Mouse (Mus musculus): ENCODE results near the gene Pcsk6. TPM values are rescaled to one million over a fixed set of nuclear protein-coding genes. Genes with fewer than 3 reads are reported as not detected.

Pcsk6 gene
- polyA plus RNA-seq, 1 experiment from 2014 or later, result 3.5 TPM

GRCm38 (mm10) chr7:66060066-66060956 lies 198.8 kb downstream of the Pcsk6 start:
- under 1% methylated on average over 64 of the region's 64 CpGs for WGBS
- H3K27me3 ChIP-seq (ENCODE audit: insufficient read depth, poor library complexity, severe bottlenecking), result no peaks in the 10 kb centered on the region
- H3K4me1 ChIP-seq, result peaks cover 10% of the 10 kb centered on the region
- no peaks in the 10 kb centered on the region for H3K9me3 ChIP-seq
- peak; percentile 95 for DNase-seq (ENCODE audit: low spot score)
- H3K27ac ChIP-seq, result peak overlapping the region; percentile 90
- peak overlapping the region; percentile 96 for H3K4me3 ChIP-seq
- H3K36me3 ChIP-seq, result peaks cover 29% of the 10 kb centered on the region

GRCm38 (mm10) chr7:66061057-66061456 lies 199.5 kb downstream of the Pcsk6 start:
- 2% methylated on average over 14 of the region's 14 CpGs for WGBS
- Histone ChIP-seq H3K27me3 (ENCODE audit: insufficient read depth, poor library complexity, severe bottlenecking) (no peaks in the 10 kb centered on the region), H3K9me3 (no peaks in the 10 kb centered on the region), H3K27ac (peak overlapping the region; percentile 90), H3K4me3 (peak overlapping the region; percentile 96), H3K36me3 (peaks cover 35% of the 10 kb centered on the region), H3K4me1 (peaks cover 10% of the 10 kb centered on the region)
- DNase-seq (ENCODE audit: low spot score), result no peak

- Histone ChIP-seq H3K27ac (no peak overlapping the region), H3K4me1 (peaks cover 12% of the 10 kb centered on the region), H3K4me3 (no peak overlapping the region), H3K27me3 (ENCODE audit: insufficient read depth, poor library complexity, severe bottlenecking) (no peaks in the 10 kb centered on the region), H3K36me3 (peaks cover 60% of the 10 kb centered on the region), H3K9me3 (no peaks in the 10 kb centered on the region)
- 90% methylated on average over 2 of the region's 2 CpGs for WGBS
- DNase-seq (ENCODE audit: low spot score), result no peak
Observed at GRCm38 (mm10) chr7:66076411-66076810, 214.9 kb downstream of the Pcsk6 start.

- under 1% methylated on average over 65 of the region's 65 CpGs for WGBS
- no peaks in the 10 kb centered on the region for H3K27me3 ChIP-seq (ENCODE audit: insufficient read depth, poor library complexity, severe bottlenecking)
- H3K36me3 ChIP-seq, result peaks cover 58% of the 10 kb centered on the region
- H3K9me3 ChIP-seq, result no peaks in the 10 kb centered on the region
- peak within 1 kb of the TSS; percentile 84 for H3K4me3 ChIP-seq
- DNase-seq (ENCODE audit: low spot score), result peak; percentile 98
- H3K27ac ChIP-seq, result peak within 1 kb of the TSS; percentile 92
- peaks cover 12% of the 10 kb centered on the region for H3K4me1 ChIP-seq
Observed at GRCm38 (mm10) chr7:66079364-66080230, 218.1 kb downstream of the Pcsk6 start, which contains the start of gene Selenos. Gene Selenos (plus strand): TSS chr7:66079649.

- H3K27ac ChIP-seq, result peak overlapping the region; percentile 92; the same call in 1 of the 2 replicates
- no peaks in the 10 kb centered on the region for H3K27me3 ChIP-seq (ENCODE audit: insufficient read depth, poor library complexity, severe bottlenecking)
- H3K4me1 ChIP-seq, result peaks cover 12% of the 10 kb centered on the region
- H3K4me3 ChIP-seq, result peak overlapping the region; percentile 84
- WGBS, result 55% methylated on average over 5 of the region's 5 CpGs
- H3K36me3 ChIP-seq, result peaks cover 58% of the 10 kb centered on the region
- DNase-seq (ENCODE audit: low spot score), result no peak
- no peaks in the 10 kb centered on the region for H3K9me3 ChIP-seq
Observed at GRCm38 (mm10) chr7:66080231-66080613, 218.7 kb downstream of the Pcsk6 start.

- no peak for DNase-seq (ENCODE audit: low spot score)
- WGBS, result 91% methylated on average over 6 of the region's 6 CpGs
- Histone ChIP-seq H3K27me3 (ENCODE audit: insufficient read depth, poor library complexity, severe bottlenecking) (no peaks in the 10 kb centered on the region), H3K36me3 (peaks cover 74% of the 10 kb centered on the region), H3K4me3 (no peak overlapping the region), H3K4me1 (peaks cover 11% of the 10 kb centered on the region), H3K27ac (no peak overlapping the region), H3K9me3 (no peaks in the 10 kb centered on the region)
Observed at GRCm38 (mm10) chr7:66083757-66084156, 222.2 kb downstream of the Pcsk6 start.

GRCm38 (mm10) chr7:66084546-66084945 lies 223.0 kb downstream of the Pcsk6 start:
- DNase-seq (ENCODE audit: low spot score), result no peak
- 86% methylated on average over 7 of the region's 7 CpGs for WGBS
- H3K36me3 ChIP-seq, result peaks cover 80% of the 10 kb centered on the region
- no peak overlapping the region for H3K4me3 ChIP-seq
- no peaks in the 10 kb centered on the region for H3K9me3 ChIP-seq
- peaks cover 7% of the 10 kb centered on the region for H3K4me1 ChIP-seq
- H3K27me3 ChIP-seq (ENCODE audit: insufficient read depth, poor library complexity, severe bottlenecking), result no peaks in the 10 kb centered on the region
- H3K27ac ChIP-seq, result no peak overlapping the region

GRCm38 (mm10) chr7:66087652-66088051 lies 226.1 kb downstream of the Pcsk6 start:
- DNase-seq (ENCODE audit: low spot score), result no peak
- H3K36me3 ChIP-seq, result peaks cover 93% of the 10 kb centered on the region

GRCm38 (mm10) chr7:66088077-66088476 lies 226.5 kb downstream of the Pcsk6 start:
- Histone ChIP-seq H3K36me3 (peaks cover 93% of the 10 kb centered on the region), H3K4me3 (no peak overlapping the region), H3K9me3 (no peaks in the 10 kb centered on the region), H3K27ac (no peak overlapping the region), H3K4me1 (no peaks in the 10 kb centered on the region), H3K27me3 (ENCODE audit: insufficient read depth, poor library complexity, severe bottlenecking) (no peaks in the 10 kb centered on the region)
- no peak for DNase-seq (ENCODE audit: low spot score)
- 89% methylated on average over 2 of the region's 2 CpGs for WGBS

More at GRCm38 (mm10) chr7:66087652-66088051, 226.1 kb downstream of the Pcsk6 start:
- no peak overlapping the region for H3K27ac ChIP-seq
- H3K4me3 ChIP-seq, result no peak overlapping the region
- H3K27me3 ChIP-seq (ENCODE audit: insufficient read depth, poor library complexity, severe bottlenecking), result no peaks in the 10 kb centered on the region
- 93% methylated on average over 4 of the region's 4 CpGs for WGBS
- H3K4me1 ChIP-seq, result no peaks in the 10 kb centered on the region
- no peaks in the 10 kb centered on the region for H3K9me3 ChIP-seq

- 86% methylated on average over 11 of the region's 11 CpGs for WGBS
- peaks cover 68% of the 10 kb centered on the region for H3K36me3 ChIP-seq
Observed at GRCm38 (mm10) chr7:66090676-66091190, 229.2 kb downstream of the Pcsk6 start.

GRCm38 (mm10) chr7:66091553-66091952 lies 230.0 kb downstream of the Pcsk6 start:
- H3K27me3 ChIP-seq (ENCODE audit: insufficient read depth, poor library complexity, severe bottlenecking), result no peaks in the 10 kb centered on the region
- 84% methylated on average over 7 of the region's 7 CpGs for WGBS

More at GRCm38 (mm10) chr7:66090676-66091190, 229.2 kb downstream of the Pcsk6 start:
- DNase-seq (ENCODE audit: low spot score), result no peak
- Histone ChIP-seq H3K9me3 (no peaks in the 10 kb centered on the region), H3K4me1 (no peaks in the 10 kb centered on the region), H3K4me3 (no peak overlapping the region), H3K27me3 (ENCODE audit: insufficient read depth, poor library complexity, severe bottlenecking) (no peaks in the 10 kb centered on the region), H3K27ac (no peak overlapping the region)

GRCm38 (mm10) chr7:66092656-66093055 lies 231.1 kb downstream of the Pcsk6 start:
- Histone ChIP-seq H3K27ac (no peak overlapping the region), H3K4me3 (no peak overlapping the region), H3K36me3 (peaks cover 49% of the 10 kb centered on the region), H3K4me1 (no peaks in the 10 kb centered on the region), H3K27me3 (ENCODE audit: insufficient read depth, poor library complexity, severe bottlenecking) (no peaks in the 10 kb centered on the region), H3K9me3 (no peaks in the 10 kb centered on the region)
- 90% methylated on average over 8 of the region's 8 CpGs for WGBS
- DNase-seq (ENCODE audit: low spot score), result no peak

More at GRCm38 (mm10) chr7:66091553-66091952, 230.0 kb downstream of the Pcsk6 start:
- H3K9me3 ChIP-seq, result no peaks in the 10 kb centered on the region
- H3K4me3 ChIP-seq, result no peak overlapping the region
- H3K4me1 ChIP-seq, result no peaks in the 10 kb centered on the region
- peaks cover 60% of the 10 kb centered on the region for H3K36me3 ChIP-seq
- no peak overlapping the region for H3K27ac ChIP-seq
- no peak for DNase-seq (ENCODE audit: low spot score)

Data from heart, embryonic 10.5 days (tissue).